Mouse (Mus musculus) urinary bladder, postnatal 4 days (tissue): ENCODE measurements at regions not wholly inside any gene's neighbourhood (a gene's known extent, or its start where the extent isn't known, plus 50 kb on each side); places are given as distances from the start of the nearest gene placed in this dataset.
"Not testable (repeated sequence)": the region's sequence is repeated elsewhere in the genome, so short reads cannot be mapped to it uniquely, and the experiment has no call there.

Experiments used
- DNase-seq, 2 experiments: peaks; one replicate each; pipeline ENCODE4 v3.0.0; 2021 to 2022; ENCODE audit warnings: low spot score in 2 of 2

GRCm38 (mm10) chr12:92886394-92887075 lies 1037.6 kb upstream of the Sel1l start:
- not testable (repeated sequence) for DNase-seq

- DNase-seq = not testable (repeated sequence)
These were observed 1035.1 kb upstream of the Sel1l start for GRCm38 (mm10) chr12:92884014-92884413.

DNA sequence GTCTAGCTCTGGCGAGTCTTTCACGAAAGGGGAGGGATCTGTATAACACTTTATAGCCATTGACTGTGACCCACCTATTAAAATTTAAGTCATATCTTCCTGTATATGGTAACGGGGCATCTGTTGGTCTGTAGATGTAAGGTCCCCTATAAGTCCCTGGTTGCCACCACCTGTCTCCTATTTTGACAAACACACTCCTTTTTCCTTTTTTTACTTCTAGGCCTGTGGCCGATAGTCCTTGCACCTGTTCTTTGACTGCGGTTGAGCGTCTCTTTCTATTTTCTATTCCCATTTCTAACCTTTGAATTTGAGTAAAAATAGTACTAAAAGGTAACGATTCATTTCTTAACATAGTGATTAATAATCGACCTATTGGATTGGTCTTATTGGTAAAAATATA lies 1034.1 kb upstream of the Sel1l start:
- DNase-seq = not testable (repeated sequence)

DNA sequence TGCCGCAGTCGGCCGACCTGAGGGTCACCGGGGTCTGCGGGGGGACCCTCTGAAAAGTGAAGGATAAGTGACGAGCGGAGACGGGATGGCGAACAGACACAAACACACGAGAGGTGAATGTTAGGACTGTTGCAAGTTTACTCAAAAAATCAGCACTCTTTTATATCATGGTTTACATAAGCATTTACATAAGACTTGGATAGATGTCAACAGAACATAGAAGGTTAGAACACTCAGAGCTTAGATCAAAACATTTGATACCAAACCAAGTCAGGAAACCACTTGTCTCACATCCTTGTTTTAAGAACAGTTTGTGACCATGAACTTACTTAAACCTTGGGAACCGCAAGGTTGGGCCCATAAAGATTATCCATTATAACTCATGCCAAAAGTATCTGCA lies 1033.6 kb upstream of the Sel1l start:
- not testable (repeated sequence) for DNase-seq

DNA sequence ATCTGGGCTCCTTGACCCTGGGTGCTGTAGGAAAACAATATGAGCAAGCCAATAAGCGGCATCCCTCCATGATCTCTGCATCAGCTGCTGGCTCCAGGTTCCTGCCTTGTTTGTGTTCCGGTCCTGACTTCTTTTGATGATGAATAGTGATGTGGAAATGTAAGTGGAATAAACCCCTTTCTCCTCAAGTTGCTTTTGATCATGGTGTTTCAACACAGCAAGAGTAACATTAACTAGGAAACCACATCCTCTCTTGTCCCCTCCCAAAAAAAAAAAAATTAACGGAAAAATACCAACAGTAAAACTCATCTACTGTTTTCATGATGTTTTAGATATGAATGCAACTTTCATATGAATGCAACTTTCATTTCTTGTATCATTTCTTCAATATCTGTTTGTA lies 1024.6 kb upstream of the Sel1l start:
- DNase-seq = no peak

- no peak for DNase-seq
These were observed 1020.4 kb upstream of the Sel1l start for GRCm38 (mm10) chr12:92869336-92869735.

GRCm38 (mm10) chr12:92823090-92823786 lies 974.3 kb upstream of the Sel1l start:
- no peak for DNase-seq

DNA sequence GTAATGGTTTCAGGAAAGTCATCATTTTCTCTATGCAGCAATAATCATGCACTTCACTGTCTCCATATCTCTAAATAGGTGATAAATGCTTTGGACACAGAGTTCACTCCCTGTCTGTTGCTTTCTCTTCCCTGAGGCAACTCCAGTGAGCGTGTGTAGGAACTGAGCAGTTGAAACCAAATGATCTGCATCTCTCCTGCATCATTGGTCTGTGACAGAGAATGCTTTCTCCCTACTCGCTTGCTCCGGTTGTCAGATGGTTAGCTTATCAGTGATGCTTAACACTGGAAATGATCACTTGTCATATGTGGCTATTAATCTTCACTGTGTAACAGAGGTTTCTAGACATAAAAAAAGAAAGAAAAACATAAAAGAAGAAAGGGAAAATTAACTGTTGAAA lies 969.7 kb upstream of the Sel1l start:
- DNase-seq = no peak

DNA sequence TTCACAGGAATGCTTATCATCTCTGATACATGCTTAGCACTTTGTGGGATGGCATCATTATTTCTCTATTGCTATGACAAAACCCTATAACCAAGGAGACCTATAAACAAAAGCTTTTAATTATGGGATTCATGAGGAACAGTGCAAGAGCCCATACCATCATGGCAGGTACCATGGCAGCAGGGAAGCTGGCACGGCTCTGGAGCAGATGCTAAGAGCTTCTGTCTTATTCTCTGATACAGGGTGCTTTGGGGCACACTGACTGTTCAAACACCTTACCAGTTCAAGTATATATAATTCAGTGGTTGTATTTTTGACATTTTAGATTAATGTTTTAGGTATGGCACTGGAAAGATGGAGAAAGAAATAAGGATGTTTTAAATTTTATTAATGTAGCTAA lies 952.2 kb upstream of the Sel1l start:
- no peak for DNase-seq

- DNase-seq = no peak
These were observed 934.4 kb upstream of the Sel1l start for GRCm38 (mm10) chr12:92783362-92783761.

DNA sequence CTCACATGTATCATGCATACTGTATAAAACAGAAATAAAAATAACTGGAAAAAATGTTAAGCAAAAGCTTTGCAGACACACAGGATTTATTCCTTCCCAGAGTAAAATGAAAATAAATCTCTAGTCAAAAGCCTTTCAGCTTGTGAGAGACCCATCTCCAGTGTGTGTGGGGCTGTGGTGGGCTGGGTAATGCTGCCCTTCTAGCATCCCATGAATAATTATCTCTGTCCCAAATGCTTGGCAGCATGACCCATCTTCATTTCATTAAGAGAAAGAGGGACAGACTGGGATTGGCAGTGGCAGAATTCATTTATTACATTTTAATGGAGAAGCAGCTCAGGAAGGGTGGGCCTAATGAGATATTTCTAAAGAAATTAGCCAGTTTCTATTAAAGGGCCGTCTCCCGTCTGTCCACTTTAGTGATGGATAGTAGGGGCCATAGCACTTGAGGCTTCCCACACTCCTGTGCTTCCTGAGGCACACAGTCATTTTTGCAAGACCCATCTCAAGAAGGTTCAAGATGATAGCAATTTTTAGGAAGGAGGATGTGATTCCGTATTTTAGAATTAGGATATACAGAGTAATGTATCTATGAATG lies 930.8 kb upstream of the Sel1l start:
- no peak for DNase-seq

- DNase-seq = no peak
These were observed 926.7 kb upstream of the Sel1l start for GRCm38 (mm10) chr12:92775668-92776067.

DNA sequence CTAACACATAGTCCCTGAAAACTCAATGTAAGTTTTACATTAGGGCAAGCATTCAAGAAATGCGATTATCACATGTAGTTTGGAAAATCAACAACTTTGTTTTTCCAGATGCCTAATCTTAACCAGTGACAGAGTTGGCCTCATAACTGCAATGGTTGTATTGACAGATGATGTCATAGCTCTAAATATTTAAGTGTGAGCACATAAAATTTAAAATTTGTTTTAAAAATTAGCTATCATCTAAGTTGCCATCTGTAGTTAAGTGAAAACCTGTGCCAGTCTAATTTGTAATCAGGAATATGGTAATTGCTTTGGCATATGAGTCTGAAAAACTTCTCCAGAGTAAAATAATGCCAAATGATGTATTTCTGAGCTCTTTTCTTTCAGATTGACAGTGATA lies 899.6 kb upstream of the Sel1l start:
- no peak for DNase-seq

DNA sequence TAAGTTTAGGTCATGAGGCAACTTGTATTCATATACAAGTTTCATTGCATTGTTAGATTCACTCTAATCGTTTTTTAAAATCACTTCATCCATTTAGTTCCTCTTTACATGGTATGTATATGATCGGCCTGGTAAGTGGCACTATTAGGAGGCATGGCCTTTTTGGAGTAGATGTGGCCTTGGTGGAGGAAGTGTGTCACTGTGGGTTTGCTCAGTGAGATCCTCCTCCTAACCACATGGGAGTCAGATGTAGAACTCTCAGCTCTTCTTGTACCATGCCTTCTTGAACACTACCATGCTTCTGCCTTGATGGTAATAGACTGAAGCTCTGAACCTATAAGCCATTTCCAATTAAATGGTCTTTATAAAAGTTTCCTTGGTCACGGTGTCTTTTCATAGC lies 891.9 kb upstream of the Sel1l start:
- DNase-seq = no peak

GRCm38 (mm10) chr12:92739196-92739595 lies 890.2 kb upstream of the Sel1l start:
- DNase-seq = no peak

DNA sequence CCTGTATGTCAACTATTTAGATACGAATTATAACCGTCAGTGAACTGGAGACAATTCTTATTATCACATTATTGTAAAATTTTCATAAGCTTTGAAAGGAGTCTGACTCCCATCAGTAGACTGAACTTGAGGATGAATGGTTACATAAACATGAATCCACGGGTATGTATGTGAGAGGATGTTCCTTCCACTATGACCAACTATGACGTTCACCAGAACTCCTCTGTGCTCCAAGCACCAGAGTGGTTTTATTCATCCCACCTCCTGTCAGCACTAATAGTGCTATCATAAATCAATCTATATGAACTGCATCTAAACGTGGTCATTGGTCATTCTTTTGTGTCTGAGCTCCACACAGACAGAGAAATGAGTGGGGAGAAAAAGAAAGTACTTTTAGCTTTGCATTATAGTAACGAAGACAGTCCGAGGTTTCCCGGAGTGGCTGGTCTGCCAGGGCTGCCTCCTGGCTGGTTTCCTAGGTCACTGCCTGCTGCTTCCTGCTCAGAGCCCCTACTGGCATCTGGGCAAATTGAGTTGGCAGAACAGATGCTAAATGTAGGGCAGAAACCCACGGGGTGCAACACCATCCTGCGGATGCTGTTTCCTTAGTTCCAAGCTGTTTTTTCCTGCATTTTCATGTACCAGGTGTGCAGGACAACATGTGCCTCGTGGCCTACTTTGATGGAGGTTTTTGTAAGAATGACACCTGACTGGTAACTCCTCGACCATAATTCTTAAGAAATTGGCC lies 888.8 kb upstream of the Sel1l start:
- DNase-seq = no peak

GRCm38 (mm10) chr12:92723022-92723421 lies 874.1 kb upstream of the Sel1l start:
- DNase-seq = no peak

- peak in 1 of 2 experiments; percentile 52 for DNase-seq
These were observed 864.5 kb upstream of the Sel1l start for GRCm38 (mm10) chr12:92713415-92713814.

DNA sequence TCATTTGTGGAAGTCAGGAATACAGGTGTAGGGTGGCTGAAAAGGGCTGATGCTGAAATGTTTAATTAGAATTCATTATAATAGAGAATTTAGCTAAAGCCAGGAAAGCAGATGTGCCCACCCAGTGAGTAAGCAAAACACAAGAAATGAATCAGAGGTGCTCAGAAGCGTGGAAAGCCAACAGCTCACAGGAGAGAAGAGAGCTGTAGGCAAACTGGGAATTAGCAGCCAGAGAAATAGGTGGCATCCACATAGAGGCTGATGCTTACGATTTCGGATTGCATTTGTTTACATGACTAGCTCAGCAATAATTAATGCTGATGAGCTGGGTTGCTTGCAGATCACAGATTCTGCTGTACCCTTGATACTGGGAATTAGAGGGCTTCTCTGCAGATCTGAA lies 859.5 kb upstream of the Sel1l start:
- no peak for DNase-seq

DNA sequence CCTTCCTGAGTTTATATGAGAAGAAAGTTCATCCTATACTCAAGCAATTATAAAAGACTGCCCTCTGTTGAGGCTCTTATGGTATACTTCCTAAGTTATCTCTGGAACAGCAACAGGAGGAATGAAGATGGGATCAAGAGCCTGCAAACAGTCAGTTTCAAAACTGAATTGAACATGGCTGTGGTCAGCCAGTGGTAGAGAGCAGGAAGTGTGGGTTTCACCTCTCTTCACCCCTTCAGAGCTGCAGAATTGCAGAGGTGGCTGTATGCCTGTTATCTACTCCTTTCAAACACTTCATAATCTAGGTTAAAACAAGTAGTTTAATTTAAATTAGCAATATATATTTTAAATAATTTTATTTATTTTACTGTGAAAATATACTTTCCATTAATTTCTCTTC lies 854.8 kb upstream of the Sel1l start:
- DNase-seq = no peak

DNA sequence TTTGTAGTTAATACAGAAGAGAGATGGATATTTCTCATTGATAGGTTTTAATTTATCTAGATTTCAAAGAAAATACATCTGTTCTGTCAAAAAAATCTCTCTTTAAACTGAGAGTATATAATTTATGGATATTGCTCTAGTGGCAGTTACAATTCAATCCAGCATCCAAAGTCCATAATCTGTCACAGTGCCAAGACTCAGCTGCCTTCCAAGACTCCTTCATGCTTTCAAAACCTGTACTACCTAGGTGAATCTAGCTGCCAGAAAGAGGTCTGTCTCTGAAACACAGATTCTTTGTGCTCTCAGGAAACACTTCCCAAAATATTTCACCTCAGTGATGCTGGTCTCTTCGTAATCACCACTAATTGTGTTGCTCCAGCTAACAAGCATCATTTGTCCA lies 844.0 kb upstream of the Sel1l start:
- DNase-seq = no peak

DNA sequence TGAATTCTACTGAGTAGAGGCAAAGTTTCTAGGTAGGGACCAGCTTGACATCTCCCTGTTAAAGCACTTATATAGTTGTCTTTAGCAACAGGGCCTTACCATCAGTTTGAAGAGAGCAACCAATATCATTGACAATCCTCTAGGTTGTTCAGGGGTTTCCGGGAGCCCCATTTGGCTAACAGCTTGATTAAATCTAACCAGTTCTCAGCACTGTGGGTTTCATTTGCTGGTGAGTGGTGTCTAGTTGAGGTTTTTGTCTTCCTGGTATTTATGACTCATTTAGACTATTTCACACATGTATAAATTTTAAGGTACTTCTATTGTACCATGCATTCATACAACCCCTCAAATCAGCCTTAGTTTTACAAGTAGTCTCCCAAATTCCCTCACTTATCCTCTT lies 823.4 kb upstream of the Sel1l start:
- no peak for DNase-seq
